Mouse (Mus musculus) ES-E14 (cell line): ENCODE measurements around the gene Socs2. TPM values are rescaled to one million over a fixed set of nuclear protein-coding genes. Genes with fewer than 3 reads are reported as not detected.

Experiments
- DNase-seq: peaks from one replicate; pipeline ENCODE4 v3.0.0-alpha.2; 2013; ENCODE audit warnings: low read depth, low spot score
- H3K27ac ChIP-seq: 2 replicates; pipeline ENCODE4 v1.5.1; 2012; ENCODE audit warnings: low read depth, mild to moderate bottlenecking, low read length, moderate library complexity, mixed read lengths; ENCODE audit not compliant: poor library complexity, insufficient read depth, severe bottlenecking
- H3K36me3 ChIP-seq: 2 replicates; pipeline ENCODE4 v1.6.1; 2012; ENCODE audit warnings: mild to moderate bottlenecking, low read length, moderate library complexity, mixed read lengths; ENCODE audit not compliant: control insufficient read depth, poor library complexity, insufficient read depth, severe bottlenecking
- H3K4me1 ChIP-seq, 2 experiments: fragments of 150-350 bp in 1 of 2; sonication (generic) in 1 of 2; 2 replicates each; pipeline ENCODE4 v1.6.1; 2012; ENCODE audit warnings: low read length in 2 of 2, mild to moderate bottlenecking in 1 of 2, mixed read lengths in 1 of 2; ENCODE audit not compliant: control insufficient read depth in 2 of 2, insufficient read depth in 2 of 2, poor library complexity in 1 of 2
- H3K4me3 ChIP-seq, 2 experiments: fragments of 150-350 bp in 1 of 2; sonication (generic) in 1 of 2; 2 replicates each; pipeline ENCODE4 v1.5.1; 2012; ENCODE audit warnings: low read length in 2 of 2, low read depth in 1 of 2, mild to moderate bottlenecking in 1 of 2, mixed read lengths in 1 of 2; ENCODE audit not compliant: insufficient read depth in 1 of 2, poor library complexity in 1 of 2, severe bottlenecking in 1 of 2
- H3K9ac ChIP-seq: 2 replicates; pipeline ENCODE4 v1.6.1; 2012; ENCODE audit warnings: low read depth, mild to moderate bottlenecking, low read length, mixed read lengths; ENCODE audit not compliant: poor library complexity, insufficient read depth, severe bottlenecking
- H3K9me3 ChIP-seq: fragments of 150-350 bp; sonication (generic); 2 replicates; pipeline ENCODE4 v1.6.1; 2012; ENCODE audit warnings: low read depth, mild to moderate bottlenecking, low read length; ENCODE audit not compliant: control insufficient read depth, insufficient read depth
- CHD2 ChIP-seq: IDR thresholded peaks from 2 replicates; pipeline ENCODE4 v1.6.1; 2014; ENCODE audit warnings: mild to moderate bottlenecking, low read depth, low read length, inconsistent platforms
- HCFC1 ChIP-seq: IDR thresholded peaks from 2 replicates; pipeline ENCODE4 v1.6.1; 2012; ENCODE audit warnings: low read length, inconsistent platforms, borderline replicate concordance; ENCODE audit not compliant: insufficient read depth
- MAFK ChIP-seq: IDR thresholded peaks from 2 replicates; pipeline ENCODE4 v1.6.1; 2014; ENCODE audit warnings: mild to moderate bottlenecking, low read depth, low read length, inconsistent platforms; ENCODE audit not compliant: insufficient read depth
- ZC3H11A ChIP-seq: IDR thresholded peaks from 2 replicates; pipeline ENCODE4 v1.6.1; 2012; ENCODE audit warnings: low read depth, mild to moderate bottlenecking, inconsistent platforms, low read length, borderline replicate concordance
- ZNF384 ChIP-seq: IDR thresholded peaks from 2 replicates; pipeline ENCODE4 v1.6.1; 2012; ENCODE audit warnings: low read depth, low read length, inconsistent platforms
- in situ Hi-C, 2 experiments: fragments of 600-800 bp; cut with MboI; formaldehyde crosslinking; loops; one replicate each; pipeline ENCODE4 v1.15.1; 2025; ENCODE audit warnings: low sequenced_read_pairs in 2 of 2, inconsistent platforms in 1 of 2; ENCODE audit not compliant: unreplicated experiment in 2 of 2
- total RNA-seq: library from RNA; depleted of rRNA; stranded (reverse); fragments of 300-350 nt; gene quantifications from 2 replicates; pipeline ENCODE4 v1.2.3, GENCODE M21; 2012

Socs2 gene
- total RNA-seq, 1 experiment = 46.3 TPM

GRCm38 (mm10) chr10:95410709-95411108 lies 6.3 kb downstream of the Socs2 start:
- Histone ChIP-seq H3K4me1 (peaks cover 0 to 13% of the 10 kb centered on the region in 2 experiments; a peak in 3 of 4 replicates), H3K27ac (no peak overlapping the region), H3K9me3 (no peaks in the 10 kb centered on the region), H3K36me3 (peaks cover 41% of the 10 kb centered on the region), H3K4me3 (0 out of 4 replicates have a peak overlapping the region, but pooled peaks of 1 of the 2 experiments have one; percentile 32), H3K9ac (no peak overlapping the region)
- TF ChIP-seq MAFK = no peak
- TF ChIP-seq ZNF384 = no peak
- TF ChIP-seq CHD2 = no peak
- TF ChIP-seq ZC3H11A = no peak
- TF ChIP-seq HCFC1 = no peak
- in situ Hi-C loops = no loop called here
- no peak for DNase-seq

- no peak for DNase-seq
- peaks cover 0 to 13% of the 10 kb centered on the region in 2 experiments; a peak in 3 of 4 replicates for H3K4me1 ChIP-seq
- H3K27ac ChIP-seq = no peak overlapping the region
- H3K9me3 ChIP-seq = no peaks in the 10 kb centered on the region
- H3K4me3 ChIP-seq = no peak overlapping the region
- H3K36me3 ChIP-seq = peaks cover 41% of the 10 kb centered on the region
- H3K9ac ChIP-seq = no peak overlapping the region
- TF ChIP-seq ZNF384 (no peak), ZC3H11A (no peak), CHD2 (no peak), HCFC1 (no peak), MAFK (no peak)
- in situ Hi-C loops = no loop called here
Measured at GRCm38 (mm10) chr10:95410209-95410608, 6.8 kb downstream of the Socs2 start.

- TF ChIP-seq MAFK = no peak
- Histone ChIP-seq H3K9me3 (no peaks in the 10 kb centered on the region), H3K4me1 (peaks cover 0 to 13% of the 10 kb centered on the region in 2 experiments; a peak in 3 of 4 replicates), H3K9ac (no peak overlapping the region), H3K36me3 (peaks cover 33% of the 10 kb centered on the region), H3K4me3 (no peak overlapping the region), H3K27ac (no peak overlapping the region)
- in situ Hi-C loops = no loop called here
- DNase-seq = no peak
Measured at GRCm38 (mm10) chr10:95409149-95409548, 7.8 kb downstream of the Socs2 start.

- DNase-seq = no peak
- no peaks in the 10 kb centered on the region for H3K9me3 ChIP-seq
- in situ Hi-C loops = no loop called here
- H3K4me3 ChIP-seq = no peak overlapping the region
- no peak overlapping the region for H3K9ac ChIP-seq
- H3K27ac ChIP-seq = no peak overlapping the region
- peaks cover 32% of the 10 kb centered on the region for H3K36me3 ChIP-seq
- peaks cover 0 to 13% of the 10 kb centered on the region in 2 experiments; a peak in 3 of 4 replicates for H3K4me1 ChIP-seq
- TF ChIP-seq ZNF384 (no peak), CHD2 (no peak), ZC3H11A (no peak), MAFK (no peak), HCFC1 (no peak)
Measured at GRCm38 (mm10) chr10:95408487-95408886, 8.5 kb downstream of the Socs2 start.

GRCm38 (mm10) chr10:95407541-95408160 lies 9.3 kb downstream of the Socs2 start:
- DNase-seq = no peak
- H3K27ac ChIP-seq = no peak overlapping the region
- in situ Hi-C loops = no loop called here
- no peak for TF ChIP-seq MAFK
- TF ChIP-seq ZC3H11A = no peak
- no peak for TF ChIP-seq HCFC1
- no peak for TF ChIP-seq ZNF384
- no peak for TF ChIP-seq CHD2
- no peak overlapping the region for H3K9ac ChIP-seq
- peaks cover 0 to 13% of the 10 kb centered on the region in 2 experiments; a peak in 3 of 4 replicates for H3K4me1 ChIP-seq
- H3K4me3 ChIP-seq = no peak overlapping the region
- H3K9me3 ChIP-seq = no peaks in the 10 kb centered on the region
- H3K36me3 ChIP-seq = peaks cover 34% of the 10 kb centered on the region
